Mouse (Mus musculus) liver, postnatal 0 days (tissue): ENCODE data around the gene Dlgap3. TPM values are rescaled to one million over a fixed set of nuclear protein-coding genes. Genes with fewer than 3 reads are reported as not detected.

Experiments used
- ATAC-seq: fragments of 200-750 bp; cut with Nextera tagmentation; 2 replicates; pipeline ENCODE4 v1.8.0; 2017; ENCODE audit warnings: mild to moderate bottlenecking, moderate library complexity
- DNase-seq: peaks from one replicate; pipeline ENCODE4 v3.0.0-alpha.2; 2016
- H3K27ac ChIP-seq: fragments of 300-500 bp; sonication (generic); 2 replicates; pipeline ENCODE4 v1.5.1; 2014; ENCODE audit warnings: antibody characterized with exemption, moderate library complexity, mild to moderate bottlenecking, low read depth
- H3K27me3 ChIP-seq: fragments of 300-500 bp; sonication (generic); 2 replicates; pipeline ENCODE4 v1.6.1; 2014; ENCODE audit warnings: low read length, control low read depth, mixed read lengths; ENCODE audit not compliant: insufficient read depth
- H3K36me3 ChIP-seq: fragments of 300-500 bp; sonication (generic); replicated peaks from 2 replicates; pipeline ENCODE4 v1.6.1; 2014; ENCODE audit warnings: mild to moderate bottlenecking, control low read depth, low read length, moderate library complexity, mixed read lengths; ENCODE audit not compliant: insufficient read depth
- H3K4me1 ChIP-seq: fragments of 300-500 bp; sonication (generic); 2 replicates; pipeline ENCODE4 v1.6.1; 2014; ENCODE audit warnings: antibody characterized with exemption, mild to moderate bottlenecking, control low read depth; ENCODE audit not compliant: insufficient read depth
- H3K4me2 ChIP-seq: fragments of 300-500 bp; sonication (generic); 2 replicates; pipeline ENCODE4 v1.6.1; 2014; ENCODE audit warnings: low read depth, mild to moderate bottlenecking, low read length, moderate library complexity, mixed read lengths
- H3K4me3 ChIP-seq: fragments of 300-500 bp; sonication (generic); 2 replicates; pipeline ENCODE4 v1.5.1; 2014; ENCODE audit warnings: low read depth, low read length
- H3K9ac ChIP-seq: fragments of 300-500 bp; sonication (generic); replicated peaks from 2 replicates; pipeline ENCODE4 v1.6.1; 2014; ENCODE audit warnings: mild to moderate bottlenecking, moderate library complexity
- H3K9me3 ChIP-seq: fragments of 300-500 bp; sonication (generic); 2 replicates; pipeline ENCODE4 v1.6.1; 2016; ENCODE audit warnings: mild to moderate bottlenecking, control low read depth, low read length, mixed read lengths
- CTCF ChIP-seq: sonication (generic); IDR thresholded peaks from 2 replicates; pipeline ENCODE4 v1.5.1; 2016; ENCODE audit warnings: antibody characterized with exemption, low read depth
- EP300 ChIP-seq: IDR thresholded peaks from 2 replicates; pipeline ENCODE4 v1.6.1; 2016; ENCODE audit warnings: antibody characterized with exemption, low read depth, mild to moderate bottlenecking
- WGBS: fragments of 180-500 bp; shearing (Covaris S2); extraction: QIAGEN DNeasy Blood & Tissue Kit; methylation state at CpG from one replicate; pipeline ENCODE4 v1.1.7; 2014; ENCODE audit not compliant: insufficient replicate concordance; 5-methylcytosine and 5-hydroxymethylcytosine counted together
- polyA plus RNA-seq: library from polyadenylated mRNA; unstranded; fragments of >200 nt; fragmentation: Nextera tagmentation; extraction: Ambion mirVana; gene quantifications from 2 replicates; pipeline ENCODE4 v1.2.1, GENCODE M21; 2015

Dlgap3 gene
- polyA plus RNA-seq, 1 experiment from 2014 or later, result 0.07 TPM

- Histone ChIP-seq H3K27me3 (peaks cover 29% of the 10 kb centered on the region), H3K27ac (no peak overlapping the region), H3K36me3 (no peaks in the 10 kb centered on the region), H3K4me1 (peaks cover 9% of the 10 kb centered on the region), H3K9ac (no peak overlapping the region), H3K9me3 (no peaks in the 10 kb centered on the region), H3K4me3 (no peak overlapping the region), H3K4me2 (no peak overlapping the region)
- WGBS, result 62% methylated on average over 4 of the region's 4 CpGs
- ATAC-seq (no peak), DNase-seq (no peak)
- TF ChIP-seq EP300, result no peak
- TF ChIP-seq CTCF, result no peak
Measured at GRCm38 (mm10) chr4:127172614-127173013, 3.6 kb downstream of the Dlgap3 start.

GRCm38 (mm10) chr4:127173461-127173860 is 4.5 kb downstream of the Dlgap3 start:
- no peak overlapping the region for H3K9ac ChIP-seq
- no peak overlapping the region for H3K4me2 ChIP-seq
- under 1% methylated on average over 8 of the region's 8 CpGs for WGBS
- ATAC-seq (no peak), DNase-seq (peak; percentile 72)
- no peak overlapping the region for H3K27ac ChIP-seq
- no peaks in the 10 kb centered on the region for H3K36me3 ChIP-seq
- no peaks in the 10 kb centered on the region for H3K9me3 ChIP-seq
- H3K4me1 ChIP-seq, result peaks cover 4% of the 10 kb centered on the region; the same call in 1 of the 2 replicates
- peaks cover 20% of the 10 kb centered on the region for H3K27me3 ChIP-seq
- no peak overlapping the region for H3K4me3 ChIP-seq
- TF ChIP-seq EP300, result no peak
- no peak for TF ChIP-seq CTCF

GRCm38 (mm10) chr4:127174075-127174899 is 5.3 kb downstream of the Dlgap3 start:
- Histone ChIP-seq H3K27ac (no peak overlapping the region), H3K4me3 (no peak overlapping the region), H3K4me2 (no peak overlapping the region), H3K36me3 (no peaks in the 10 kb centered on the region), H3K9ac (no peak overlapping the region), H3K4me1 (0 out of 2 replicates have a peak, but pooled peaks cover 5% of the 10 kb centered on the region), H3K9me3 (no peaks in the 10 kb centered on the region), H3K27me3 (peaks cover 15% of the 10 kb centered on the region)
- ATAC-seq (no peak), DNase-seq (no peak)
- WGBS, result 50% methylated on average over 8 of the region's 8 CpGs
- no peak for TF ChIP-seq EP300
- no peak for TF ChIP-seq CTCF

GRCm38 (mm10) chr4:127174900-127175278 is 5.9 kb downstream of the Dlgap3 start:
- Histone ChIP-seq H3K27me3 (peaks cover 10% of the 10 kb centered on the region), H3K9me3 (no peaks in the 10 kb centered on the region), H3K4me3 (no peak overlapping the region), H3K9ac (no peak overlapping the region), H3K36me3 (no peaks in the 10 kb centered on the region), H3K4me2 (no peak overlapping the region), H3K4me1 (0 out of 2 replicates have a peak, but pooled peaks cover 3% of the 10 kb centered on the region), H3K27ac (no peak overlapping the region)
- 46% methylated on average over 4 of the region's 4 CpGs for WGBS
- DNase-seq (no peak), ATAC-seq (no peak)
- no peak for TF ChIP-seq CTCF
- no peak for TF ChIP-seq EP300

- ATAC-seq, result no peak
- DNase-seq, result no peak
- no peak overlapping the region for H3K27ac ChIP-seq
- 65% methylated on average over 11 of the region's 11 CpGs for WGBS
- H3K4me3 ChIP-seq, result no peak overlapping the region
- no peaks in the 10 kb centered on the region for H3K36me3 ChIP-seq
- no peaks in the 10 kb centered on the region for H3K9me3 ChIP-seq
- H3K4me1 ChIP-seq, result 0 out of 2 replicates have a peak, but pooled peaks cover 3% of the 10 kb centered on the region
- no peak overlapping the region for H3K9ac ChIP-seq
- no peak for TF ChIP-seq CTCF
- no peak for TF ChIP-seq EP300
- no peaks in the 10 kb centered on the region for H3K27me3 ChIP-seq
- no peak overlapping the region for H3K4me2 ChIP-seq
Measured at GRCm38 (mm10) chr4:127177961-127178360, 9.0 kb downstream of the Dlgap3 start.

GRCm38 (mm10) chr4:127178671-127179070 is 9.7 kb downstream of the Dlgap3 start:
- H3K27ac ChIP-seq, result no peak overlapping the region
- DNase-seq, result no peak
- H3K27me3 ChIP-seq, result no peaks in the 10 kb centered on the region
- no peaks in the 10 kb centered on the region for H3K36me3 ChIP-seq
- 0 out of 2 replicates have a peak, but pooled peaks cover 3% of the 10 kb centered on the region for H3K4me1 ChIP-seq
- H3K9me3 ChIP-seq, result no peaks in the 10 kb centered on the region
- H3K9ac ChIP-seq, result no peak overlapping the region
- WGBS, result 40% methylated on average over 9 of the region's 9 CpGs
- no peak overlapping the region for H3K4me2 ChIP-seq
- no peak for TF ChIP-seq CTCF
- no peak for TF ChIP-seq EP300
- H3K4me3 ChIP-seq, result no peak overlapping the region
- no peak for ATAC-seq
